Comparison of ENCODE assay signal across 8 mouse cellular contexts in the genomic region with DNA sequence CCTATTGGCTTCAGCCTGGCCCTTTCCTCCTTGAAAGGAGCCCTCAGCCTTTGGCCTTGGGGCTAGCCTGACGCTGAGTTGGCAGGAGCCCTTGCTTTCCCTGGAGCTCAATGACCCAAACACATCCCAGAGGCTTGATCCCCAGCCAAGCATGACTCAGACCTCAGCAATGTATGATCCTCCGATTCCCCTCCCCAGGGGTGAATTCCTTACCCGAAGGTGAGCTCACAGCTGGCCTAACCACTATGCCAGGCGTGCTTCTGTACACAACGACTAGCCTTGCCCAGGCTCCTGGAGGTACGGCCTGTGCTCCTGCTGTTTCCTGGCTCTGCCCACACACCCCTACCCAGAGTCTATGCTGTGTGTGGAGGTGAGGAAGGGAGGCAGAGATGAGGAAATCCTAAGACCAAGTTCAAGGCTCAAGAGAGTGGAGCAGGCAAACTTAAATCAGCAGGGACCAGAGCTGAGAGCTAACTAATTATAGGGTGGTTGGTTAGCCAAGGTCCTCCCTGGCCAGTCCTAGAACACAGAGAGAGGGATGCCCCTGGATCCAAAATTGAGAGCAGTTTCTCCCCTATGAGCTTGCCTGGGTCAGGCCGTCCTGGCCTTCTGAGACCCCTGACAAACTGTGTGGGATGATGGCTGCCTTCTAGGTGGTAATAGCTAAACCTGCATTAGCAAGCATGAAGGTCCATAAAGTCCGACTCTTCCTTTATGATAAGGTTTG.
DNase-seq lines count a peak whose midpoint lies in the region; ATAC-seq and TF ChIP-seq lines count a peak whose summit lies in the region.

No protein-coding gene starts in this region.

- no peaks in the 10 kb centered on the region for H3K9me3 ChIP-seq in heart, embryonic 11.5 days (replicated peaks; ENCODE audit: control insufficient read depth, low read length)
- H3K9me3 ChIP-seq in stomach, embryonic 15.5 days, result no peaks in the 10 kb centered on the region

- DNase-seq in 3T3-L1 (ENCODE audit: low read depth, low spot score), result peak; percentile 98
- peak; percentile 96 for DNase-seq in adrenal gland, adult 2 months
- peak; percentile 94 for DNase-seq in kidney, postnatal 14 days
- DNase-seq in embryo, embryonic 11 days, result no peak
- no peak for DNase-seq in thymus, adult 18-20 months
- no peak for DNase-seq in thymus, adult 2 months

- no peak overlapping the region for H3K4me2 ChIP-seq in heart, embryonic 11.5 days
- no peak overlapping the region for H3K4me2 ChIP-seq in stomach, embryonic 15.5 days

- no peak overlapping the region for H3K9ac ChIP-seq in heart, embryonic 11.5 days (ENCODE audit: low read depth, low read length)
- H3K9ac ChIP-seq in stomach, embryonic 15.5 days, result no peak overlapping the region

- TF ChIP-seq POLR2A in thymus, adult 2 months (IDR thresholded peaks at IDR 0.05; ENCODE audit: control insufficient read depth, extremely low read depth, insufficient read depth, low read length, poor library complexity), result no peak

- no peak for TF ChIP-seq CTCF in thymus, adult 2 months (IDR thresholded peaks at IDR 0.05; ENCODE audit: borderline replicate concordance, control insufficient read depth, extremely low read depth, insufficient read depth, low read length, poor library complexity)

- H3K4me1 ChIP-seq in heart, embryonic 11.5 days (ENCODE audit: control insufficient read depth, insufficient read depth, low read length), result peaks cover 19% of the 10 kb centered on the region
- peaks cover 4% of the 10 kb centered on the region for H3K4me1 ChIP-seq in stomach, embryonic 15.5 days
- H3K4me1 ChIP-seq in thymus, adult 2 months (replicated peaks; ENCODE audit: control insufficient read depth, insufficient read depth, low read length), result no peaks in the 10 kb centered on the region

- 43% methylated on average over 8 of the region's 8 CpGs for WGBS in heart, embryonic 11.5 days (ENCODE audit: insufficient replicate concordance)
- WGBS in stomach, embryonic 15.5 days, result 43% methylated on average over 8 of the region's 8 CpGs
- 61% methylated on average over 8 of the region's 8 CpGs for WGBS in thymus, adult 2 months

- H3K27me3 ChIP-seq in heart, embryonic 11.5 days (ENCODE audit: control insufficient read depth, insufficient read depth, low read length), result no peaks in the 10 kb centered on the region
- no peaks in the 10 kb centered on the region for H3K27me3 ChIP-seq in stomach, embryonic 15.5 days (replicated peaks)
- H3K27me3 ChIP-seq in thymus, adult 2 months (ENCODE audit: control insufficient read depth, insufficient read depth, low read length), result no peaks in the 10 kb centered on the region

- ATAC-seq in heart, embryonic 11.5 days (replicated peaks; ENCODE audit: insufficient number of reproducible peaks, low FRiP score, low TSS enrichment), result no peak; the same call in 1 of the 2 replicates
- ATAC-seq in stomach, embryonic 15.5 days (ENCODE audit: insufficient read depth, low FRiP score, low read depth), result peak; percentile 86

- H3K4me3 ChIP-seq in heart, embryonic 11.5 days (ENCODE audit: low read depth, low read length), result no peak overlapping the region
- H3K4me3 ChIP-seq in stomach, embryonic 15.5 days (replicated peaks), result no peak overlapping the region
- H3K4me3 ChIP-seq in thymus, adult 2 months (ENCODE audit: control insufficient read depth, insufficient read depth, low read length), result no peak overlapping the region

- peak overlapping the region; percentile 4; the same call in 1 of the 2 replicates for H3K27ac ChIP-seq in heart, embryonic 11.5 days (ENCODE audit: low read depth, low read length)
- H3K27ac ChIP-seq in stomach, embryonic 15.5 days, result peak overlapping the region; percentile 41; the same call in 1 of the 2 replicates
- no peak overlapping the region for H3K27ac ChIP-seq in thymus, adult 2 months (ENCODE audit: control insufficient read depth, insufficient read depth, low read length)

- no peaks in the 10 kb centered on the region for H3K36me3 ChIP-seq in heart, embryonic 11.5 days (ENCODE audit: control insufficient read depth, insufficient read depth, low read length)
- no peaks in the 10 kb centered on the region for H3K36me3 ChIP-seq in stomach, embryonic 15.5 days
- no peaks in the 10 kb centered on the region for H3K36me3 ChIP-seq in thymus, adult 2 months (ENCODE audit: control insufficient read depth, insufficient read depth, low read length)

Comparison
In these comparisons a context has a peak if more than half of its experiments do, and no peak if none do; other contexts are left out.
1. DNase-seq: peak in 3T3-L1 (single experiment), adrenal gland, adult 2 months (single experiment) and kidney, postnatal 14 days (single experiment); none in embryo, embryonic 11 days (single experiment), thymus, adult 18-20 months (0 of 2) and thymus, adult 2 months (single experiment).